Mouse (Mus musculus) embryonic facial prominence, embryonic 13.5 days (tissue): Measurements from ENCODE around the gene Acoxl. TPM values are rescaled to one million over a fixed set of nuclear protein-coding genes. Genes with fewer than 3 reads are reported as not detected.

Source experiments
- ATAC-seq: fragments of 200-750 bp; cut with Nextera tagmentation; 2 replicates; pipeline ENCODE4 v1.8.0; 2017; ENCODE audit warnings: low read depth; ENCODE audit not compliant: insufficient number of reproducible peaks, insufficient read depth, low FRiP score, low TSS enrichment
- H3K27ac ChIP-seq: fragments of 300-500 bp; sonication (generic); 2 replicates; pipeline ENCODE4 v1.5.1; 2015; ENCODE audit warnings: moderate library complexity, mild to moderate bottlenecking, inconsistent platforms
- H3K27me3 ChIP-seq: fragments of 300-500 bp; sonication (generic); 2 replicates; pipeline ENCODE4 v1.6.1; 2015; ENCODE audit warnings: mild to moderate bottlenecking, inconsistent platforms
- H3K36me3 ChIP-seq: fragments of 300-500 bp; sonication (generic); 2 replicates; pipeline ENCODE4 v1.6.1; 2015; ENCODE audit warnings: mild to moderate bottlenecking, inconsistent platforms
- H3K4me1 ChIP-seq: fragments of 300-500 bp; sonication (generic); 2 replicates; pipeline ENCODE4 v1.6.1; 2015; ENCODE audit warnings: inconsistent platforms
- H3K4me2 ChIP-seq: fragments of 300-500 bp; sonication (generic); 2 replicates; pipeline ENCODE4 v1.6.1; 2015; ENCODE audit warnings: moderate library complexity, mild to moderate bottlenecking, inconsistent platforms
- H3K4me3 ChIP-seq: fragments of 300-500 bp; sonication (generic); 2 replicates; pipeline ENCODE4 v1.5.1; 2015; ENCODE audit warnings: mild to moderate bottlenecking, inconsistent platforms
- H3K9ac ChIP-seq: fragments of 300-500 bp; sonication (generic); 2 replicates; pipeline ENCODE4 v1.6.1; 2015; ENCODE audit warnings: mild to moderate bottlenecking, inconsistent platforms
- H3K9me3 ChIP-seq: fragments of 300-500 bp; sonication (generic); 2 replicates; pipeline ENCODE4 v1.6.1; 2016; ENCODE audit warnings: inconsistent platforms
- WGBS: fragments of 180-500 bp; shearing (Covaris S2); methylation state at CpG from one replicate; pipeline ENCODE4 v1.1.7; 2015; ENCODE audit warnings: mixed read lengths; 5-methylcytosine and 5-hydroxymethylcytosine counted together
- polyA plus RNA-seq: library from polyadenylated mRNA; unstranded; fragments of >200 nt; fragmentation: Nextera tagmentation; extraction: Ambion mirVana; gene quantifications from 2 replicates; pipeline ENCODE4 v1.2.1, GENCODE M21; 2015

The Acoxl gene
- polyA plus RNA-seq, 1 experiment from 2014 or later: not detected

DNA sequence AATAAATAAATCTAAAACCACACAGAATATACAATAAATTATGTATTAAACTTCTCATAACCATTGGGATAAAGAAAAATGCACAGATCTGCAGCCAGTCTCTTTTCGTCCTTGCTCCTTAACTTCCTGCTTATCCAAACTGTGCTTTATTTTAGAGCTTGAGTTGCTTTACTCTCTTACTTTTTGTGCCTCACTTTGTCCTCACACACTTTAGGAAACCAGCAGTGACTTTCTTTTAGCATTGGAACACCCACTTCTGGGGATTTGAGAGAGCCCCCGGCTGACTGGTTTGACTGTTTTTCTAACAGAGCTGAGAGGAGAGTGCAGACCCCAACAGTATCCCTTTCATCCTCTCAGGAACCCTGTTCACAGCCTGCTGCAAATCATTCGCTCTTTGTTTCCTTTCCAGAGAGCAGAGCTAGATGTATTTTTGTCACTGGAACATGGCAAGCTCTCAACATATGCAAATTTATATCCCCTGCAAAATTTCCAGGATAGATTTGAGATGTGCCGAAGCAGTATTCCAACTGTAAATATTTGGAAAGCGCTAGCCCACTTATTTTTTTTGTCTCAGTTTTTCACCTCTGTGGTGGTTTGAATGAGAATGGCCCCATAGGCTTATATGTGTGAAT lies 199.7 kb downstream of the Acoxl start:
- 74% methylated on average over 5 of the region's 5 CpGs for WGBS
- no peaks in the 10 kb centered on the region for H3K27me3 ChIP-seq
- no peaks in the 10 kb centered on the region for H3K36me3 ChIP-seq
- no peak for ATAC-seq
- 0 out of 2 replicates have a peak, but pooled peaks cover 5% of the 10 kb centered on the region for H3K9me3 ChIP-seq
- H3K4me2 ChIP-seq: no peak overlapping the region
- no peaks in the 10 kb centered on the region for H3K4me1 ChIP-seq
- no peak overlapping the region for H3K27ac ChIP-seq
- H3K4me3 ChIP-seq: no peak overlapping the region
- no peak overlapping the region for H3K9ac ChIP-seq

DNA sequence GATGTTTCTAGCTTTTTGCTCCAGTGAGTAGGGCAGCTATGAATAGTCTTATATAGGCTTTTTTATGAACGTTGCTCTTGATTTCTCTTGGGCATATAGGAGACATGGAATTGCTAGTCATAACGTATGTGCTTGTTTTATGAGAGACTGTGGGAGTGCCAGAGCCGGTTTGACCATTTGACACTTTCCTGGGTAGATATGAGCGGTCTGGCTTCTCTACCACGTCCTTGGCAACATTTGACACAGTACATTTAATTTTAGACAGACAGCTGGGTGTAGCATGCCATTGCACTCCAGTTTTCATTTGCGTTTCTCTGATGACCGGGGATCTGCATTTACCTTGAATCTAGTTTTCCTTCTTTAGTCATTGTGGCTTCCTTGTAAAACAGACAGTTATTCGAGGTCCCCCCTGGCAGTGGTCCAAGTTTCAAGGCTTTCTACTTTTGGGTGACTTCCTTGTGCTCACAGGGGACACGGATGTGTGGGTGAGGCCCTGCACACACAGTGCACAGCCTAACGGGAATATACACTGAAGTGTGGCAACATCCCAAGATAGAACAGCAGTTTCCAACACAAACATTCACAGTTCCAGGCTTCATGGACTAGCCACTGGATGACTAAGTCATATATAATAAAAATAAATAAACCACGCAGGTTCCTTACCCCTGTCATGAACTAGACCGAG lies 202.5 kb downstream of the Acoxl start:
- Histone ChIP-seq H3K9me3 (0 out of 2 replicates have a peak, but pooled peaks cover 5% of the 10 kb centered on the region), H3K9ac (no peak overlapping the region), H3K4me3 (no peak overlapping the region), H3K4me2 (no peak overlapping the region), H3K36me3 (no peaks in the 10 kb centered on the region), H3K27ac (no peak overlapping the region), H3K27me3 (no peaks in the 10 kb centered on the region), H3K4me1 (no peaks in the 10 kb centered on the region)
- 76% methylated on average over 12 of the region's 12 CpGs for WGBS
- ATAC-seq: no peak

DNA sequence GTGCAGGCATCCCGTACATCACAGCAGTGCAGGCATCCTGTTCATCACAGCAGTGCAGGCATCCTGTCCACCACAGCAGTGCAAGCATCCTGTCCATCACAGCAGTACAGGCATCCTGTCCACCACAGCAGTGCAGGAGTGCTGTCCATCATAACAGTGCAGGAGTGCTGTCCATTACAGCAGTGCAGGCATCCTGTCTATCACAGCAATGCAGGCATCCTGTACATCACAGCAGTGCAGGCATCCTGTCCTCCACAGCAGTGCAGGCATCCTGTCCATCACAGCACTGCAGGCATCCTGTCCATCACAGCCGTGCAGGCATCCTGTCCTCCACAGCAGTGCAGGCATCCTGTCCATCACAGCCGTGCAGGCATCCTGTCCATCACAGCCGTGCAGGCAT lies 207.8 kb downstream of the Acoxl start:
- no peaks in the 10 kb centered on the region for H3K36me3 ChIP-seq
- 57% methylated on average over 4 of the region's 4 CpGs for WGBS
- no peak overlapping the region for H3K4me2 ChIP-seq

GRCm38 (mm10) chr2:128054905-128055304 lies 216.2 kb downstream of the Acoxl start:
- WGBS: 65% methylated on average over 4 of the region's 4 CpGs

More for the DNA sequence above, 207.8 kb downstream of the Acoxl start:
- Histone ChIP-seq H3K4me1 (no peaks in the 10 kb centered on the region), H3K9ac (no peak overlapping the region), H3K4me3 (no peak overlapping the region), H3K9me3 (no peaks in the 10 kb centered on the region), H3K27ac (no peak overlapping the region), H3K27me3 (peaks cover 5% of the 10 kb centered on the region; the same call in 1 of the 2 replicates)
- no peak for ATAC-seq

GRCm38 (mm10) chr2:128057872-128058271 lies 219.2 kb downstream of the Acoxl start:
- no peak for ATAC-seq
- Histone ChIP-seq H3K27ac (no peak overlapping the region), H3K4me2 (no peak overlapping the region), H3K27me3 (peaks cover 5% of the 10 kb centered on the region; the same call in 1 of the 2 replicates), H3K4me1 (no peaks in the 10 kb centered on the region), H3K9ac (no peak overlapping the region), H3K36me3 (no peaks in the 10 kb centered on the region), H3K9me3 (no peaks in the 10 kb centered on the region), H3K4me3 (no peak overlapping the region)
- 95% methylated on average over 5 of the region's 5 CpGs for WGBS

More at GRCm38 (mm10) chr2:128054905-128055304, 216.2 kb downstream of the Acoxl start:
- no peaks in the 10 kb centered on the region for H3K9me3 ChIP-seq
- no peak for ATAC-seq
- no peaks in the 10 kb centered on the region for H3K27me3 ChIP-seq
- H3K4me2 ChIP-seq: no peak overlapping the region
- H3K9ac ChIP-seq: no peak overlapping the region
- H3K4me3 ChIP-seq: no peak overlapping the region
- H3K27ac ChIP-seq: no peak overlapping the region
- H3K4me1 ChIP-seq: no peaks in the 10 kb centered on the region
- no peaks in the 10 kb centered on the region for H3K36me3 ChIP-seq

- H3K4me3 ChIP-seq: no peak overlapping the region
- ATAC-seq: no peak
- no peaks in the 10 kb centered on the region for H3K36me3 ChIP-seq
- H3K27me3 ChIP-seq: peaks cover 13% of the 10 kb centered on the region; the same call in 1 of the 2 replicates
- H3K9ac ChIP-seq: no peak overlapping the region
- WGBS: 80% methylated on average over 1 of the region's 1 CpGs
- no peak overlapping the region for H3K4me2 ChIP-seq
- peaks cover 2% of the 10 kb centered on the region; the same call in 1 of the 2 replicates for H3K4me1 ChIP-seq
- H3K9me3 ChIP-seq: no peaks in the 10 kb centered on the region
- no peak overlapping the region for H3K27ac ChIP-seq
These were observed 220.0 kb downstream of the Acoxl start for GRCm38 (mm10) chr2:128058627-128059026.

DNA sequence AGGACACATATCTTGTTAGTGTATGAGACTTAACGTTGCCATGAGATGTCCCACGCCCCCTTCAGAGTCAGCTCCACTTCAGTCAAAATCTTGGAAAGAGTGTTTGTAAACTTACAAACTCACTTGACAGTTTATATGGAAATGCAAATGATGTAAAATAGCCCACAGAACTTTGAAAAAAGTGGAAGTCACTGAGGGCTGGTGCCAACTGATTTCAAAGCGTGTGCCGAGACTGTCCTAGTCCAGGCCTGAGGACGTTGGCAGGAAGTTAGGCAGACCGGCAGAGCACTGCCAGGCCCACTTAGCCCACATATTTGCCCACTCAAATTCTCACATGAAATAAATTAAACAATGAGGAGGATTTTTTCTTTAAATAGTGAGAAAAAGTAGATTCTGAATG lies 221.5 kb downstream of the Acoxl start:
- no peak for ATAC-seq

DNA sequence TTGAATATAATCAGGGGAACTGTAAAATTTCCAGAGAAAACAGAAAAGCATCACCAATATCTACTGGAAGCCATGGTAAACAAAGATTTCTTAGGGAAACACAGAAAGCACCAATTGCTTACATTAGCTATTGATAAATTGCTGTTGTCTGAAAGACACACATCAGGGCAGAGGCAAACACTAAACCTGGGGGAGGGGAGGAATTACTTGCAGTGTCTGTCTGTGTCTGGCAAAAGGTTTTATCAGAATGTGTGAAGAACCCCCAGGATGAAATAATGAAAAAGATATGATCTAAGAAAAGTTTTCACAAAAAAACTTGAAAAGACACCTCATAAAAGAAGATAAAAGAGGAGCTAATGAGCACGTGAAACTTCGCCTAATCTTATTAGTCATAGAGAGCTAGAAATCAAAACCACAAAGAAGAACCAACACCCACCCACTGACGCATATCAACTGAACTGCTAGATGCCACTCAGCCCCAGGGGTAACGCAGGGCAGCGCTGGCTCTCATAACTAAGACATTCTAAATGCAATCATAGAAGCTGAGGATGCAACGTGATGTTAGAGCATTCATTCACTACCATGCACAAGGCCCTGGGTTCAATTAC lies 222.1 kb downstream of the Acoxl start:
- Histone ChIP-seq H3K36me3 (no peaks in the 10 kb centered on the region), H3K4me2 (no peak overlapping the region), H3K27me3 (peaks cover 17% of the 10 kb centered on the region), H3K9ac (no peak overlapping the region), H3K4me3 (no peak overlapping the region), H3K4me1 (peaks cover 14% of the 10 kb centered on the region), H3K9me3 (no peaks in the 10 kb centered on the region), H3K27ac (no peak overlapping the region)
- WGBS: 20% methylated on average over 6 of the region's 6 CpGs
- no peak for ATAC-seq

More for the DNA sequence above, 221.5 kb downstream of the Acoxl start:
- Histone ChIP-seq H3K4me2 (no peak overlapping the region), H3K9ac (no peak overlapping the region), H3K9me3 (no peaks in the 10 kb centered on the region), H3K27ac (no peak overlapping the region), H3K4me1 (peaks cover 14% of the 10 kb centered on the region), H3K36me3 (no peaks in the 10 kb centered on the region), H3K27me3 (peaks cover 15% of the 10 kb centered on the region; the same call in 1 of the 2 replicates), H3K4me3 (no peak overlapping the region)
- WGBS: 63% methylated on average over 6 of the region's 6 CpGs

DNA sequence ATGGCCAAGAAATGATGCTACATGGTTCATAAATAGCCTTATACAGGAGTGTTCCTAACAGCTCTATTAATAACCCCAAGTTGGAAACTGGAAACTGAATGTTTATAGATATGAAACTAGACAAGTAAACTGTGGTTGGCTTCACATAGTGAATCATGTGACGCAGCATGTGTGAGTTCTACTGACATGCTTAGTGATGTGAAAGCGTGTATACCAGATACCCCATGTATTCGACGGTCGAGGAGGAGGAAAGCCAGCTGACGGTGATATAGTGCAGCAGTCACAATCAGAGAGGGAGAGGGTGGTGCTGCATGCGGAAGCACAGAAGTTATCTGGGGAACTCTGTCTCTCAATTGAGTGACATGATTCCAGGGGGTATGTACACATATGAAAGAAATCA lies 222.8 kb downstream of the Acoxl start:
- WGBS: 76% methylated on average over 7 of the region's 7 CpGs
- no peak overlapping the region for H3K27ac ChIP-seq
- H3K36me3 ChIP-seq: no peaks in the 10 kb centered on the region
- H3K4me3 ChIP-seq: no peak overlapping the region
- H3K9ac ChIP-seq: no peak overlapping the region
- no peaks in the 10 kb centered on the region for H3K9me3 ChIP-seq
- H3K4me2 ChIP-seq: no peak overlapping the region
- no peak for ATAC-seq
- H3K4me1 ChIP-seq: peaks cover 14% of the 10 kb centered on the region
- peaks cover 23% of the 10 kb centered on the region for H3K27me3 ChIP-seq

- ATAC-seq: no peak
- WGBS: 89% methylated on average over 6 of the region's 6 CpGs
These were observed 224.1 kb downstream of the Acoxl start for GRCm38 (mm10) chr2:128062756-128063155.

DNA sequence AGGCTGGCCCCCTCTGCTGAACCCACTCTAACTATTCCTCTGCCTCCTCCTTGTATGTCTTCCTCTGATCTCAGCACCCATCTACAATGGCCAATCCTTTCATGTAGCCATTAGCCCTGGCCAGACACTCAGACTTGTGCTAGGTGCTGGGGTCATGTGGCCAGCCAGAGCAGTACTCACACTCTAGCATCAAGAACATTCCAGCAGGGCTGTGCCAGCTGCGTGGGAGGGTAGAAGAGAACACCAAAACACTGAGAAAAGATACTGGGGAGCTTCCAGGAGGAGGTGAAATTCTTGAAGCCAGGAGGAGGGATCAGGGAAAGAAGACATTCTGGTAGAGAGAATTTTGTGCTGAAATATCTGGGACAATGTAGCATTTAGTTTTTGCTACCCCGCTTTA lies 226.3 kb downstream of the Acoxl start:
- H3K27ac ChIP-seq: no peak overlapping the region
- WGBS: 83% methylated on average over 2 of the region's 2 CpGs
- no peak overlapping the region for H3K4me3 ChIP-seq
- H3K9ac ChIP-seq: no peak overlapping the region
- H3K9me3 ChIP-seq: no peaks in the 10 kb centered on the region
- H3K4me2 ChIP-seq: no peak overlapping the region
- peaks cover 35% of the 10 kb centered on the region for H3K27me3 ChIP-seq
- H3K36me3 ChIP-seq: no peaks in the 10 kb centered on the region
- ATAC-seq: no peak
- H3K4me1 ChIP-seq: peaks cover 14% of the 10 kb centered on the region

More at GRCm38 (mm10) chr2:128062756-128063155, 224.1 kb downstream of the Acoxl start:
- Histone ChIP-seq H3K4me1 (peaks cover 14% of the 10 kb centered on the region), H3K4me3 (no peak overlapping the region), H3K36me3 (no peaks in the 10 kb centered on the region), H3K9me3 (no peaks in the 10 kb centered on the region), H3K27ac (no peak overlapping the region), H3K9ac (no peak overlapping the region), H3K4me2 (no peak overlapping the region), H3K27me3 (peaks cover 33% of the 10 kb centered on the region)
